Mouse (Mus musculus) embryonic fibroblast, embryonic 13.5 days (primary cell): ENCODE data around the gene Rps6ka4. TPM values are rescaled to one million over a fixed set of nuclear protein-coding genes. Genes with fewer than 3 reads are reported as not detected.

ENCODE experiments used
- H3K27ac ChIP-seq: 2 replicates; pipeline ENCODE4 v1.5.1; 2012; ENCODE audit warnings: low read length, control low read depth, inconsistent platforms; ENCODE audit not compliant: insufficient read depth
- H3K4me1 ChIP-seq: 2 replicates; pipeline ENCODE4 v1.6.1; 2011; ENCODE audit warnings: low read length; ENCODE audit not compliant: control insufficient read depth, insufficient read depth
- H3K4me3 ChIP-seq: 2 replicates; pipeline ENCODE4 v1.5.1; 2011; ENCODE audit warnings: mild to moderate bottlenecking, control low read depth, low read length; ENCODE audit not compliant: insufficient read depth
- CTCF ChIP-seq: IDR thresholded peaks from 2 replicates; pipeline ENCODE4 v1.5.1; 2011; ENCODE audit warnings: mild to moderate bottlenecking, control low read depth, low read length, moderate library complexity, borderline replicate concordance; ENCODE audit not compliant: insufficient read depth
- POLR2A ChIP-seq: IDR thresholded peaks from 2 replicates; pipeline ENCODE4 v1.6.1; 2011; ENCODE audit warnings: low read depth, mild to moderate bottlenecking, control low read depth, low read length, moderate library complexity
- polyA plus RNA-seq: library from polyadenylated mRNA; stranded (reverse); fragments of >200 nt; gene quantifications from 2 replicates; pipeline ENCODE4 v1.2.4, GENCODE M21; 2011; ENCODE audit warnings: low read depth; ENCODE audit not compliant: missing spikeins, insufficient read length

The Rps6ka4 gene
- polyA plus RNA-seq, 1 experiment, result 32.6 TPM

DNA sequence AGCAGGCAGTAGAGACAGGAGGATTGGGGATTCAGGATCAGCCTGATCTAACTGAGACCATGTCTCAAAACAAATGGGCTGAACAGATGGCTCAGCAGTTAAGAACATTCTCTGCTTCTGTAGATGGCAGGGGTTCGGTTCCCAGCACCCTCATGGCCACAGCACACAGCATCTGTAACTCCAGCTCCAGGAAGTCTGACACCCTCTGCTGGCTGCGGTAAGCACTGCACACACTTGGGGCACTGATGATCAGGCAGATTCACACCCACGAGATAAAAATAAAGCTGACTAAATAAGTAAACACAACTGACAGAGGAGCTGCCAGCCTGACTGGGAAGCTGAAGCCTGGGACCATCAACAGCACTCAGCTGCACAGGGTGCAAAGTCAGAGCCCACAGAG lies 25.5 kb downstream of the Rps6ka4 start:
- H3K27ac ChIP-seq, result no peak overlapping the region
- no peak overlapping the region for H3K4me3 ChIP-seq
- no peaks in the 10 kb centered on the region for H3K4me1 ChIP-seq
- TF ChIP-seq POLR2A, result no peak
- TF ChIP-seq CTCF, result no peak

DNA sequence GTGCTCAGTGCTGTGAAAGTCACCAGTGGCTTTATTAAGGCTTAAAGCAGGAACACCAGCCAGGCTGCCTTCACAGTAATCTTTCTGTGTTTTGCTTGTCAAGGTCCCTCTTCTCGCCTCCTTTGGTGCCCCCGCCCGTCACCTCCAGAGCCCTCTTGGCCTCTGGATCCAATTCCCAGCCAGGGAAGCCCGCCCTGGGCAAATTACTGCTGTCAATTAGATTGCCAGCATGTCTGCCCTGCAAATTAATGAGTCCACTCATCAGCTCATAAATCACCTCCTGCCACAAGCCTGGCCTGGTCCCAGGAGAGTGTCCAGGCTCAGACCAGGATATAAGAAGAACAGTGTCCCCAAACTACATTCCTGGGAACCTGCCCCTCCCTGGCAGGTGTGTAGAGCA lies 26.1 kb downstream of the Rps6ka4 start:
- Histone ChIP-seq H3K27ac (no peak overlapping the region), H3K4me1 (no peaks in the 10 kb centered on the region), H3K4me3 (no peak overlapping the region)
- TF ChIP-seq CTCF (no peak), POLR2A (no peak)

Other genes starting within 250 kb of the Rps6ka4 start
- gene Ccdc88b, start 17.6 kb upstream of the Rps6ka4 start, polyA plus RNA-seq, result 0.18 TPM in 1 of 2 replicates, not detected in the other
- gene Trmt112, start 69.1 kb upstream of the Rps6ka4 start, polyA plus RNA-seq, result 61.4 and 74.9 TPM in 2 replicates
- gene Prdx5, start 69.5 kb upstream of the Rps6ka4 start, polyA plus RNA-seq, result 161 and 235 TPM in 2 replicates
- 18.6 and 19.7 TPM in 2 replicates for gene Esrra, start 81.2 kb upstream of the Rps6ka4 start, polyA plus RNA-seq
- gene Catsperz, start 84.7 kb upstream of the Rps6ka4 start, polyA plus RNA-seq, result 0.57 TPM in 1 of 2 replicates, not detected in the other
- gene Kcnk4, start 93.9 kb upstream of the Rps6ka4 start, polyA plus RNA-seq, result not detected in 2 replicates
- 31.0 and 40.3 TPM in 2 replicates for gene Bad, start 101.2 kb upstream of the Rps6ka4 start, polyA plus RNA-seq
- 26.5 and 26.7 TPM in 2 replicates for gene Gpr137, start 101.8 kb upstream of the Rps6ka4 start, polyA plus RNA-seq
- gene Ppp1r14b, start 134.3 kb upstream of the Rps6ka4 start, polyA plus RNA-seq, result 161 and 202 TPM in 2 replicates
- 56.2 and 69.3 TPM in 2 replicates for gene Plcb3, start 135.8 kb upstream of the Rps6ka4 start, polyA plus RNA-seq
- gene Fkbp2, start 139.9 kb upstream of the Rps6ka4 start, polyA plus RNA-seq, result 35.9 and 37.0 TPM in 2 replicates
- gene Vegfb, start 147.0 kb upstream of the Rps6ka4 start, polyA plus RNA-seq, result 24.5 and 29.6 TPM in 2 replicates
- gene Dnajc4, start 151.9 kb upstream of the Rps6ka4 start, polyA plus RNA-seq, result 15.0 and 22.2 TPM in 2 replicates
- 11.4 and 16.9 TPM in 2 replicates for gene Nudt22, start 155.5 kb upstream of the Rps6ka4 start, polyA plus RNA-seq
- gene Trpt1, start 155.5 kb upstream of the Rps6ka4 start, polyA plus RNA-seq, result 4.4 and 5.1 TPM in 2 replicates
- 0.35 and 1.3 TPM in 2 replicates for gene Fermt3, start 178.8 kb upstream of the Rps6ka4 start, polyA plus RNA-seq
- gene Stip1, start 199.3 kb upstream of the Rps6ka4 start, polyA plus RNA-seq, result 192 and 195 TPM in 2 replicates
- gene Macrod1, start 216.2 kb upstream of the Rps6ka4 start, polyA plus RNA-seq, result 3.6 and 5.2 TPM in 2 replicates